Mouse (Mus musculus) embryo, embryonic 10.5 days (tissue): ENCODE results near the gene Barhl1.

Experiments used
- DNase-seq: peaks from one replicate; pipeline ENCODE4 v3.0.0-alpha.2; 2015; ENCODE audit warnings: low spot score

The Barhl1 gene

GRCm38 (mm10) chr2:28860678-28861423 lies 55.6 kb downstream of the Barhl1 start:
- DNase-seq: no peak

DNA sequence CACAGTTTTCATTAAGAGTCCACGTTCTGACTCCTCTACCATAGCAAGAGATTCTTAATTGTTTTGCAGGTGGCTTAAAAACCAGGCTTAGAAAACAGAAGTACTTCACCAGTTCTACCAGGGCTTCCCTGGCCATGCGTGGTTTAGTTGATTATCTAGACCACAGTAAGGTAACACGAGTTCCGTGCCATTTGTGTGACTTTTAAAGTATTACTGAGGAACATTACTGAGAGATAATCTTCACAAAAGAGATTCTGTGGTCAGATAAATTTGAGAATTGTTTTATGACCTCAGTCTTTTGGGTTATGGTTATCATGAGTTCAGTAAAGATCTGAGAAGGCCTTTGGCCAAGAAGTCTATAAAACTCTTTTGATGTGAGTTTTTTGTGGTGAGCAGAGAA lies 57.2 kb downstream of the Barhl1 start:
- no peak for DNase-seq
